Mouse (Mus musculus) limb, embryonic 14.5 days (tissue): ENCODE data around the gene Tdgf1. TPM values are rescaled to one million over a fixed set of nuclear protein-coding genes. Genes with fewer than 3 reads are reported as not detected.

Source experiments
- ATAC-seq: fragments of 200-750 bp; cut with Nextera tagmentation; 2 replicates; pipeline ENCODE4 v1.8.0; 2017; ENCODE audit warnings: low read depth, moderate number of reproducible peaks, moderate TSS enrichment; ENCODE audit not compliant: low FRiP score
- DNase-seq: peaks from one replicate; pipeline ENCODE4 v3.0.0-alpha.2; 2015; ENCODE audit warnings: low spot score
- H3K27ac ChIP-seq: fragments of 300-500 bp; sonication (generic); replicated peaks from 2 replicates; pipeline ENCODE4 v1.5.1; 2014; ENCODE audit warnings: low read depth, mild to moderate bottlenecking, low read length, moderate library complexity, mixed read lengths
- H3K27me3 ChIP-seq: fragments of 300-500 bp; sonication (generic); 2 replicates; pipeline ENCODE4 v1.6.1; 2014; ENCODE audit warnings: low read length, mixed read lengths; ENCODE audit not compliant: control insufficient read depth, insufficient read depth
- H3K36me3 ChIP-seq: fragments of 300-500 bp; sonication (generic); 2 replicates; pipeline ENCODE4 v1.6.1; 2014; ENCODE audit warnings: mild to moderate bottlenecking, low read length, moderate library complexity, mixed read lengths; ENCODE audit not compliant: control insufficient read depth, insufficient read depth
- H3K4me1 ChIP-seq: fragments of 300-500 bp; sonication (generic); 2 replicates; pipeline ENCODE4 v1.6.1; 2014; ENCODE audit warnings: antibody characterized with exemption, low read length, mixed read lengths; ENCODE audit not compliant: control insufficient read depth, insufficient read depth
- H3K4me2 ChIP-seq: fragments of 300-500 bp; sonication (generic); replicated peaks from 2 replicates; pipeline ENCODE4 v1.6.1; 2014; ENCODE audit warnings: low read depth, mild to moderate bottlenecking, low read length, moderate library complexity; ENCODE audit not compliant: severe bottlenecking
- H3K4me3 ChIP-seq: fragments of 300-500 bp; sonication (generic); replicated peaks from 2 replicates; pipeline ENCODE4 v1.5.1; 2014; ENCODE audit warnings: low read length
- H3K9ac ChIP-seq: fragments of 300-500 bp; sonication (generic); 2 replicates; pipeline ENCODE4 v1.6.1; 2014; ENCODE audit warnings: mild to moderate bottlenecking, low read depth, low read length, moderate library complexity; ENCODE audit not compliant: severe bottlenecking
- H3K9me3 ChIP-seq: fragments of 300-500 bp; sonication (generic); 2 replicates; pipeline ENCODE4 v1.6.1; 2016; ENCODE audit warnings: low read length; ENCODE audit not compliant: control insufficient read depth
- POLR2A ChIP-seq: fragments of 200-500 bp; IDR thresholded peaks from 2 replicates; pipeline ENCODE4 v1.8.0; 2012; ENCODE audit warnings: inconsistent platforms, mild to moderate bottlenecking, moderate library complexity, borderline replicate concordance; ENCODE audit not compliant: insufficient read depth, insufficient read length; ENCODE audit errors: extremely low read depth
- WGBS: fragments of 180-500 bp; shearing (Covaris S2); extraction: QIAGEN DNeasy Blood & Tissue Kit; methylation state at CpG from one replicate; pipeline ENCODE4 v1.1.7; 2014; 5-methylcytosine and 5-hydroxymethylcytosine counted together
- polyA plus RNA-seq, 2 experiments: library from polyadenylated mRNA; depleted of rRNA in 1 of 2; stranded (reverse) in 1 of 2; unstranded in 1 of 2; fragments of >200 nt; fragmentation: Nextera tagmentation in 1 of 2; extraction: Ambion mirVana in 1 of 2; gene quantifications; 2 replicates each; pipeline versions ENCODE4 v1.2.1 to v1.2.3; 2012 to 2014

Tdgf1 gene
- polyA plus RNA-seq, 2 experiments: 0.38 to 0.40 TPM

GRCm38 (mm10) chr9:110988078-110988477 lies 42.1 kb upstream of the Tdgf1 start:
- DNase-seq: no peak
- no peak overlapping the region for H3K4me2 ChIP-seq
- H3K4me1 ChIP-seq: no peaks in the 10 kb centered on the region
- H3K9me3 ChIP-seq: no peaks in the 10 kb centered on the region
- H3K9ac ChIP-seq: no peak overlapping the region
- H3K27me3 ChIP-seq: no peaks in the 10 kb centered on the region
- ATAC-seq: no peak
- no peak overlapping the region for H3K4me3 ChIP-seq
- no peaks in the 10 kb centered on the region for H3K36me3 ChIP-seq
- WGBS: 53% methylated on average over 3 of the region's 3 CpGs
- no peak overlapping the region for H3K27ac ChIP-seq
- no peak for TF ChIP-seq POLR2A

- H3K9me3 ChIP-seq: no peaks in the 10 kb centered on the region
- TF ChIP-seq POLR2A: no peak
- no peaks in the 10 kb centered on the region for H3K4me1 ChIP-seq
- no peak overlapping the region for H3K9ac ChIP-seq
- H3K27ac ChIP-seq: no peak overlapping the region
- ATAC-seq: no peak
- H3K4me2 ChIP-seq: no peak overlapping the region
- no peak for DNase-seq
- WGBS: 81% methylated on average over 4 of the region's 4 CpGs
- H3K4me3 ChIP-seq: no peak overlapping the region
- no peaks in the 10 kb centered on the region for H3K36me3 ChIP-seq
- H3K27me3 ChIP-seq: no peaks in the 10 kb centered on the region
These were observed 41.4 kb upstream of the Tdgf1 start for GRCm38 (mm10) chr9:110987331-110987730.

- H3K4me2 ChIP-seq: no peak overlapping the region
- no peaks in the 10 kb centered on the region for H3K36me3 ChIP-seq
- DNase-seq: no peak
- no peaks in the 10 kb centered on the region for H3K4me1 ChIP-seq
- no peak overlapping the region for H3K9ac ChIP-seq
- H3K9me3 ChIP-seq: no peaks in the 10 kb centered on the region
- H3K4me3 ChIP-seq: no peak overlapping the region
- no peaks in the 10 kb centered on the region for H3K27me3 ChIP-seq
- H3K27ac ChIP-seq: no peak overlapping the region
- TF ChIP-seq POLR2A: no peak
- 89% methylated on average over 8 of the region's 8 CpGs for WGBS
- no peak for ATAC-seq
These were observed 40.0 kb upstream of the Tdgf1 start for GRCm38 (mm10) chr9:110985951-110986350.

- no peak for ATAC-seq
- H3K9me3 ChIP-seq: no peaks in the 10 kb centered on the region
- no peak overlapping the region for H3K4me2 ChIP-seq
- no peak for DNase-seq
- H3K9ac ChIP-seq: no peak overlapping the region
- H3K27ac ChIP-seq: no peak overlapping the region
- no peaks in the 10 kb centered on the region for H3K4me1 ChIP-seq
- 91% methylated on average over 5 of the region's 5 CpGs for WGBS
- H3K4me3 ChIP-seq: no peak overlapping the region
- H3K27me3 ChIP-seq: no peaks in the 10 kb centered on the region
- H3K36me3 ChIP-seq: no peaks in the 10 kb centered on the region
- no peak for TF ChIP-seq POLR2A
These were observed 39.6 kb upstream of the Tdgf1 start for GRCm38 (mm10) chr9:110985541-110985940.

- WGBS: 87% methylated on average over 9 of the region's 9 CpGs
- Histone ChIP-seq H3K27me3 (no peaks in the 10 kb centered on the region), H3K4me1 (no peaks in the 10 kb centered on the region), H3K9ac (no peak overlapping the region), H3K4me2 (no peak overlapping the region), H3K9me3 (no peaks in the 10 kb centered on the region), H3K4me3 (no peak overlapping the region), H3K27ac (no peak overlapping the region), H3K36me3 (no peaks in the 10 kb centered on the region)
- TF ChIP-seq POLR2A: no peak
- DNase-seq: no peak
- ATAC-seq: no peak
These were observed 38.1 kb upstream of the Tdgf1 start for GRCm38 (mm10) chr9:110984096-110984495.

GRCm38 (mm10) chr9:110982351-110982750 lies 36.4 kb upstream of the Tdgf1 start:
- DNase-seq: no peak
- no peaks in the 10 kb centered on the region for H3K4me1 ChIP-seq
- H3K9ac ChIP-seq: no peak overlapping the region
- no peak overlapping the region for H3K4me2 ChIP-seq
- H3K4me3 ChIP-seq: no peak overlapping the region
- no peak overlapping the region for H3K27ac ChIP-seq
- no peaks in the 10 kb centered on the region for H3K9me3 ChIP-seq
- H3K36me3 ChIP-seq: no peaks in the 10 kb centered on the region
- no peak for TF ChIP-seq POLR2A
- H3K27me3 ChIP-seq: no peaks in the 10 kb centered on the region
- 70% methylated on average over 4 of the region's 4 CpGs for WGBS
- ATAC-seq: no peak
